Mouse (Mus musculus) C2C12 (cell line): ENCODE measurements around the gene Rsrp1.

Experiments
- CEBPB ChIP-seq: IDR thresholded peaks from one replicate; pipeline ENCODE4 v1.6.1; 2011; ENCODE audit warnings: low read depth, mild to moderate bottlenecking, control low read depth, moderate library complexity
- CTCF ChIP-seq: IDR thresholded peaks from one replicate; pipeline ENCODE4 v1.5.1; 2011; ENCODE audit not compliant: control insufficient read depth, insufficient read depth, insufficient read length
- USF1 ChIP-seq: IDR thresholded peaks from one replicate; pipeline ENCODE4 v1.6.1; 2011; ENCODE audit warnings: low read depth, mild to moderate bottlenecking, control low read depth, moderate library complexity

- TF ChIP-seq CTCF (no peak), USF1 (no peak), CEBPB (no peak)
Observed at GRCm38 (mm10) chr4:134922925-134923244, 507 bp upstream of the Rsrp1 start.
